Mouse (Mus musculus) CH12.LX (cell line): ENCODE measurements at regions not wholly inside any gene's neighbourhood (a gene's known extent, or its start where the extent isn't known, plus 50 kb on each side); places are given as distances from the start of the nearest gene placed in this dataset.

Experiments used
- CHD2 ChIP-seq: IDR thresholded peaks from 2 replicates; pipeline ENCODE4 v1.6.1; 2011; ENCODE audit warnings: low read length, improper control_type of control experiment
- ELF1 ChIP-seq: IDR thresholded peaks from 2 replicates; pipeline ENCODE4 v1.6.1; 2014; ENCODE audit warnings: low read depth, mild to moderate bottlenecking, inconsistent platforms, low read length, improper control_type of control experiment

GRCm38 (mm10) chr10:55195266-55195665, 911.5 kb upstream of the Msl3l2 start:
- TF ChIP-seq CHD2 (no peak), ELF1 (no peak)
